Mouse (Mus musculus): Measurements from ENCODE around the gene Crhr2. TPM values are rescaled to one million over a fixed set of nuclear protein-coding genes. Genes with fewer than 3 reads are reported as not detected.
A peak's percentile ranks its signal among the peaks of the same experiment; 100 is the strongest.

Crhr2 gene
- polyA plus RNA-seq, 1 experiment, result not detected

- TF ChIP-seq FLI1 (IDR thresholded peaks at IDR 0.05; ENCODE audit: low read length) (no peak), GATA1 (IDR thresholded peaks at IDR 0.05; ENCODE audit: borderline replicate concordance, low read length) (no peak)
- Histone ChIP-seq H3K9me3 (no peaks in the 10 kb centered on the region), H3K27me3 (replicated peaks) (peaks cover 73% of the 10 kb centered on the region), H3K4me3 (replicated peaks) (no peak overlapping the region), H3K4me1 (peaks cover 4% of the 10 kb centered on the region; the same call in 1 of the 2 replicates), H3K36me3 (replicated peaks; ENCODE audit: low read length) (no peaks in the 10 kb centered on the region)
These were observed 42.2 kb downstream of the Crhr2 start for GRCm38 (mm10) chr6:55090639-55091038.

GRCm38 (mm10) chr6:55087355-55087754 lies 45.5 kb downstream of the Crhr2 start:
- H3K4me1 ChIP-seq, result peaks cover 11% of the 10 kb centered on the region; the same call in 1 of the 2 replicates
- TF ChIP-seq FLI1 (IDR thresholded peaks at IDR 0.05; ENCODE audit: low read length) (no peak), GATA1 (IDR thresholded peaks at IDR 0.05; ENCODE audit: borderline replicate concordance, low read length) (no peak)

GRCm38 (mm10) chr6:55082261-55083051 lies 50.4 kb downstream of the Crhr2 start:
- peaks cover 24% of the 10 kb centered on the region for H3K27me3 ChIP-seq (replicated peaks)
- H3K4me3 ChIP-seq (replicated peaks), result no peak overlapping the region
- H3K4me1 ChIP-seq, result peaks cover 9% of the 10 kb centered on the region; the same call in 1 of the 2 replicates
- no peak for TF ChIP-seq GATA1 (IDR thresholded peaks at IDR 0.05; ENCODE audit: borderline replicate concordance, low read length)
- TF ChIP-seq FLI1 (IDR thresholded peaks at IDR 0.05; ENCODE audit: low read length), result no peak
- peaks cover 49% of the 10 kb centered on the region for H3K36me3 ChIP-seq (replicated peaks; ENCODE audit: low read length)
- no peaks in the 10 kb centered on the region for H3K9me3 ChIP-seq

More at GRCm38 (mm10) chr6:55087355-55087754, 45.5 kb downstream of the Crhr2 start:
- Histone ChIP-seq H3K9me3 (no peaks in the 10 kb centered on the region), H3K27me3 (replicated peaks) (peaks cover 55% of the 10 kb centered on the region), H3K4me3 (replicated peaks) (no peak overlapping the region), H3K36me3 (replicated peaks; ENCODE audit: low read length) (no peaks in the 10 kb centered on the region)

GRCm38 (mm10) chr6:55081379-55081778 lies 51.4 kb downstream of the Crhr2 start:
- Histone ChIP-seq H3K4me1 (peaks cover 9% of the 10 kb centered on the region; the same call in 1 of the 2 replicates), H3K27me3 (replicated peaks) (peaks cover 16% of the 10 kb centered on the region), H3K9me3 (no peaks in the 10 kb centered on the region), H3K36me3 (replicated peaks; ENCODE audit: low read length) (peaks cover 59% of the 10 kb centered on the region), H3K4me3 (replicated peaks) (no peak overlapping the region)
- TF ChIP-seq GATA1 (IDR thresholded peaks at IDR 0.05; ENCODE audit: borderline replicate concordance, low read length) (no peak), FLI1 (IDR thresholded peaks at IDR 0.05; ENCODE audit: low read length) (no peak)

GRCm38 (mm10) chr6:55076561-55077255 lies 56.1 kb downstream of the Crhr2 start:
- peaks cover 100% of the 10 kb centered on the region for H3K36me3 ChIP-seq (replicated peaks; ENCODE audit: low read length)
- no peaks in the 10 kb centered on the region for H3K27me3 ChIP-seq (replicated peaks)
- H3K4me1 ChIP-seq, result no peaks in the 10 kb centered on the region
- TF ChIP-seq FLI1 (IDR thresholded peaks at IDR 0.05; ENCODE audit: low read length) (no peak), GATA1 (IDR thresholded peaks at IDR 0.05; ENCODE audit: borderline replicate concordance, low read length) (no peak)
- no peak overlapping the region for H3K4me3 ChIP-seq (replicated peaks)
- no peaks in the 10 kb centered on the region for H3K9me3 ChIP-seq

GRCm38 (mm10) chr6:55065903-55066302 lies 66.9 kb downstream of the Crhr2 start:
- Histone ChIP-seq H3K4me3 (replicated peaks) (no peak overlapping the region), H3K27me3 (replicated peaks) (no peaks in the 10 kb centered on the region), H3K9me3 (no peaks in the 10 kb centered on the region), H3K36me3 (replicated peaks; ENCODE audit: low read length) (peaks cover 96% of the 10 kb centered on the region), H3K4me1 (peaks cover 52% of the 10 kb centered on the region)
- no peak for TF ChIP-seq GATA1 (IDR thresholded peaks at IDR 0.05; ENCODE audit: borderline replicate concordance, low read length)
- no peak for TF ChIP-seq FLI1 (IDR thresholded peaks at IDR 0.05; ENCODE audit: low read length)

- Histone ChIP-seq H3K4me3 (replicated peaks) (peak overlapping the region; percentile 21), H3K4me1 (peaks cover 66% of the 10 kb centered on the region), H3K9me3 (no peaks in the 10 kb centered on the region), H3K27me3 (replicated peaks) (no peaks in the 10 kb centered on the region), H3K36me3 (replicated peaks; ENCODE audit: low read length) (peaks cover 99% of the 10 kb centered on the region)
- TF ChIP-seq GATA1 (IDR thresholded peaks at IDR 0.05; ENCODE audit: borderline replicate concordance, low read length), result no peak
- TF ChIP-seq FLI1 (IDR thresholded peaks at IDR 0.05; ENCODE audit: low read length), result no peak
These were observed 68.4 kb downstream of the Crhr2 start for GRCm38 (mm10) chr6:55064477-55064827.

- H3K27me3 ChIP-seq (replicated peaks), result no peaks in the 10 kb centered on the region
- H3K9me3 ChIP-seq, result no peaks in the 10 kb centered on the region
- peak overlapping the region; percentile 33 for H3K4me3 ChIP-seq (replicated peaks)
- TF ChIP-seq FLI1 (IDR thresholded peaks at IDR 0.05; ENCODE audit: low read length) (no peak), GATA1 (IDR thresholded peaks at IDR 0.05; ENCODE audit: borderline replicate concordance, low read length) (peak; percentile 27; the same call in 1 of the 3 replicates)
- H3K36me3 ChIP-seq (replicated peaks; ENCODE audit: low read length), result peaks cover 99% of the 10 kb centered on the region
- H3K4me1 ChIP-seq, result peaks cover 72% of the 10 kb centered on the region
These were observed 68.9 kb downstream of the Crhr2 start for GRCm38 (mm10) chr6:55063793-55064476.

- H3K27me3 ChIP-seq (replicated peaks), result no peaks in the 10 kb centered on the region
- H3K36me3 ChIP-seq (replicated peaks; ENCODE audit: low read length), result peaks cover 97% of the 10 kb centered on the region
- peaks cover 89% of the 10 kb centered on the region for H3K4me1 ChIP-seq
- H3K4me3 ChIP-seq (replicated peaks), result no peak overlapping the region
- no peaks in the 10 kb centered on the region for H3K9me3 ChIP-seq
- TF ChIP-seq FLI1 (IDR thresholded peaks at IDR 0.05; ENCODE audit: low read length) (no peak), GATA1 (IDR thresholded peaks at IDR 0.05; ENCODE audit: borderline replicate concordance, low read length) (no peak)
These were observed 70.6 kb downstream of the Crhr2 start for GRCm38 (mm10) chr6:55062200-55062599.
